Mouse (Mus musculus) ES-E14 (cell line): ENCODE measurements around the gene Pced1a.

Source experiments
- CHD2 ChIP-seq: IDR thresholded peaks from 2 replicates; pipeline ENCODE4 v1.6.1; 2014; ENCODE audit warnings: mild to moderate bottlenecking, low read depth, low read length, inconsistent platforms
- HCFC1 ChIP-seq: IDR thresholded peaks from 2 replicates; pipeline ENCODE4 v1.6.1; 2012; ENCODE audit warnings: low read length, inconsistent platforms, borderline replicate concordance; ENCODE audit not compliant: insufficient read depth
- MAFK ChIP-seq: IDR thresholded peaks from 2 replicates; pipeline ENCODE4 v1.6.1; 2014; ENCODE audit warnings: mild to moderate bottlenecking, low read depth, low read length, inconsistent platforms; ENCODE audit not compliant: insufficient read depth
- ZC3H11A ChIP-seq: IDR thresholded peaks from 2 replicates; pipeline ENCODE4 v1.6.1; 2012; ENCODE audit warnings: low read depth, mild to moderate bottlenecking, inconsistent platforms, low read length, borderline replicate concordance
- ZNF384 ChIP-seq: IDR thresholded peaks from 2 replicates; pipeline ENCODE4 v1.6.1; 2012; ENCODE audit warnings: low read depth, low read length, inconsistent platforms

GRCm38 (mm10) chr2:130421781-130422620 lies 2.5 kb downstream of the Pced1a start:
- no peak for TF ChIP-seq ZC3H11A
- TF ChIP-seq MAFK = no peak
- TF ChIP-seq HCFC1 = no peak
- no peak for TF ChIP-seq CHD2
- no peak for TF ChIP-seq ZNF384
